Mouse (Mus musculus) cerebellum, postnatal 25 days (tissue): ENCODE data around the gene Rai1.

Source experiments
- DNase-seq, 2 experiments: peaks; one replicate each; pipeline ENCODE4 v3.0.0; 2021; ENCODE audit warnings: mixed read lengths in 2 of 2

Gene Rai1

GRCm38 (mm10) chr11:60094909-60095810 is 9.7 kb upstream of the Rai1 start:
- DNase-seq = no peak

GRCm38 (mm10) chr11:60099555-60100186 is 5.1 kb upstream of the Rai1 start:
- no peak for DNase-seq

GRCm38 (mm10) chr11:60100827-60101555 is 3.8 kb upstream of the Rai1 start:
- no peak for DNase-seq

- DNase-seq = no peak
These were observed 2.8 kb upstream of the Rai1 start for GRCm38 (mm10) chr11:60101986-60102385.

GRCm38 (mm10) chr11:60102664-60103063 is 2.1 kb upstream of the Rai1 start:
- DNase-seq = no peak

GRCm38 (mm10) chr11:60103567-60103966 is 1.2 kb upstream of the Rai1 start:
- no peak for DNase-seq

GRCm38 (mm10) chr11:60105593-60106542 is 1.1 kb downstream of the Rai1 start:
- peak; percentile 79 for DNase-seq

GRCm38 (mm10) chr11:60106543-60107110 is 1.8 kb downstream of the Rai1 start:
- peak in 1 of 2 experiments; percentile 57 for DNase-seq

GRCm38 (mm10) chr11:60107449-60107848 is 2.6 kb downstream of the Rai1 start:
- DNase-seq = no peak

- peak; percentile 30 to 45 for DNase-seq
These were observed 3.9 kb downstream of the Rai1 start for GRCm38 (mm10) chr11:60108631-60109172.

- DNase-seq = no peak
These were observed 5.6 kb downstream of the Rai1 start for GRCm38 (mm10) chr11:60110386-60110785.

- DNase-seq = no peak
These were observed 6.8 kb downstream of the Rai1 start for GRCm38 (mm10) chr11:60111576-60111975.

- DNase-seq = no peak
These were observed 8.8 kb downstream of the Rai1 start for GRCm38 (mm10) chr11:60113624-60114023.

GRCm38 (mm10) chr11:60114296-60115023 is 9.6 kb downstream of the Rai1 start:
- peak; percentile 36 to 40 for DNase-seq

GRCm38 (mm10) chr11:60115024-60115538 is 10.3 kb downstream of the Rai1 start:
- DNase-seq = peak; percentile 89 to 93

GRCm38 (mm10) chr11:60115638-60116276 is 10.9 kb downstream of the Rai1 start:
- DNase-seq = no peak

- DNase-seq = no peak
These were observed 15.9 kb downstream of the Rai1 start for GRCm38 (mm10) chr11:60120586-60121262.

- no peak for DNase-seq
These were observed 17.8 kb downstream of the Rai1 start for GRCm38 (mm10) chr11:60122611-60123010.

- DNase-seq = no peak
These were observed 22.2 kb downstream of the Rai1 start for GRCm38 (mm10) chr11:60127048-60127447.
